Mouse (Mus musculus) heart, postnatal 14 days (tissue): Measurements from ENCODE around the gene Ilk. TPM values are rescaled to one million over a fixed set of nuclear protein-coding genes. Genes with fewer than 3 reads are reported as not detected.
"Not testable (repeated sequence)": the region's sequence is repeated elsewhere in the genome, so short reads cannot be mapped to it uniquely, and the experiment has no call there.

Experiments
- DNase-seq, 2 experiments: peaks; one replicate each; pipeline ENCODE4 v3.0.0; 2021 to 2022
- intact Hi-C: fragments of 180-260 bp; cut with DNase I; formaldehyde crosslinking; loops from one replicate; pipeline ENCODE4 v1.15.1; 2025
- total RNA-seq, 2 experiments: library from RNA; stranded (reverse); gene quantifications; 2 replicates each; pipeline ENCODE4 v1.2.3; 2021

Ilk gene
- total RNA-seq, 2 experiments from 2014 or later: 115 to 123 TPM

DNA sequence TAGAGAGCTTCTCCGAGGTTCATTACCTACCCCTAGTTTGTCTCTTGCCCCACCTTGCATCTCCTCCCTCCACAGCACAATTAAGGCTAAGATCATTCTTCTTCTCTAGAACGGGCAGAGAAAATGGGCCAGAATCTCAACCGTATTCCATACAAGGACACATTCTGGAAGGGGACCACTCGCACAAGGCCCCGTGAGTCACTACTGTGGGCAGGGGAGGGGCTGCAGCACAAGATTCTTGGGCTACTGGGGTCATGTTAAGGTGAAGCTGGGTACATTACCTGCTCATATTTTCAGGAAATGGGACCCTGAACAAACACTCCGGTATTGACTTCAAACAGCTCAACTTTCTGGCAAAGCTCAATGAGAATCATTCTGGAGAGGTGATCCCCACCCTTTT, 4.5 kb downstream of the Ilk start:
- intact Hi-C loops: no loop called here
- no peak for DNase-seq

- intact Hi-C loops: no loop called here
- DNase-seq: no peak
These were observed 5.6 kb downstream of the Ilk start for GRCm38 (mm10) chr7:105741978-105742377.

DNA sequence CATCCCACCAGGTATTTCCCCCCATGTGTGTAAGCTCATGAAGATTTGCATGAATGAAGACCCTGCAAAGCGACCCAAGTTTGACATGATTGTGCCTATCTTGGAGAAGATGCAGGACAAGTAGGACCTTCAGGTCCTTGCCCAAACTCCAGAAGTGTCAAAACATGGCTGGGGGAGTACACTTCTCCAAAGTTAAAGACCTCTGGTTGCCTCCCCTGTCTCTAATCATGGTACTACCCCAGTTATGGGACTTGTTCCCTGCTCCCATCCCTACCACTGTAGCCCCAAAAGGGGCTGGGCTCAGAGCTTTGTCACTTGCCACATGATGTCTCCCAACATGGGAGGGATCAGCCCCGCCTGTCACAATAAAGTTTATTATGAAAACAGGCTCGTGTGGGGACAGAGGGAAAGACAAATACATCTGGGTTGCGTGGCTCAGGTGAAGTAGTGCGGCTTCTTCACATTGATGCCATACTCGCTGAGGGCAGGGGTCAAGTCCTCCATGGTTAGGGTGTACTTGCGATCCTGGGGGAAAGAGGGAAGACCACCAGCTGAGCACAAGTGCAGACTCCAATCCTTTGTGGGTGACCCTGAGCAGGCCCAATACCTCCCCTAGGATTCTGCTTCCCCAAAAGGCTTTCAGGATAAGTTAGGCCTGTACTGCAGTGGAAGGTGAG, 6.3 kb downstream of the Ilk start:
- DNase-seq, intact Hi-C loops: not testable (repeated sequence)

DNA sequence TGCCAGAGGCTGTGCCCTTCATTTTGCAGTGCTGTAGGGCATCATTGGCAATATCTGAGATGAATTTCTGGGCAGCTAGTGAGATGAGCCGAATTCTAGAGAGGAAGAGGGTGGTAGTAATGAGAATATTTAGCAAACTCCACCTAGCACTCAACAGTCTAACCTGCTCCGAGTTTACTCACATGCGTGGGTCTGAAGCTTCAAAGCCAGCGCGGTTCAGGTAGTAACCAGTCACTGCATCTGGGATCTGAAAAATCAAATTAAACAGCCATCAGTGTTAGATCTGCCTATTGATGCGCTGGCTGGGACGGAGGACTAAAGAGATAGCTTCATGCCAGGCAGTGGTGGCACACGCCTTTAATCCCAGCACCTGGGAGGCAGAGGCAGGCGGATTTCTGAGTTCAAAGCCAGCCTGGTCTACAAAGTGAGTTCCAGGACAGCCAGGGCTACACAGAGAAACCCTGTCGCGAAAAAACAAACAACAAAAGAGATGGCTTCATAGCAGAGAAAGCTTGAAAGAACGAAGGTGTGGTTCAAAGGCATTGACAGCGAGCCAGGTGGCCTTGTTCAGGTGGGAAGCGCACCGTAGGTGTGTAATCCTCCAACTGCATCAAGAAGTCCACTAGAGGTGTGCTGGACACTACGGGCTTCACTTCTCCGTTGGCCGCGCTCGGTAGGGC, 7.0 kb downstream of the Ilk start:
- intact Hi-C loops, DNase-seq: not testable (repeated sequence)

DNA sequence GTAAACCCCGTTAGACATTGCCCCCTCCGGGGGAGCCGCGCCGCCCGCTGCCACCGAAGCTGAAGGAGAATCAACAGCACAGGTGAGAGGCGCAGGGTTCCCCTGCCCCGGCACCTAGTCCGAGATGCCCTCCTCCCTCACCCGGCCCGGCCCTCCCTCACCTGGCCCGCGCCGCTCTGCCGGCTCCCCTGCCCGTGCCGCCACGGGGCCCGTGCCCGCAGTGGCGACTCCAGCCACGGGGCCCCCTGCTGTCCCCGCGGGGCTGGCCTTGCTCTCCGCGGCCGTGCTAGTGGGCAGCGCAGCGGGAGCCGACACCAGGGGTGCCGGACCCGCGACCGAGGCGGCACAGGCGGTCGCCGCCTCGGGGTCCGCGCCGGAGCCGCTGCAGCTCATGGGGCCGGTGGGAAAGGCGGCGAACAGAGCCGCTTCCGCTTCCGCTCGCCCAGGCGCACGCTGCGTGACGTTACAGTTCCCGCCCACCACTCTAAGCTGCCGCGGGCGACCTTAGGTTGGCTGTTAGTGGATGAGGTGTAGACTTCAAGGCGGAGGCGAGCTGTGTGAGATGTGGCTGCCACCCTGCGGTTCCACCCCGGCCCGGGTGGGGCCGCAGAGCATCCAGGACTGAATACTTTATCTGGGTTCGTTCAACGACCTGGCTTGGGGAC, 7.7 kb downstream of the Ilk start, which contains the start of gene Taf10:
Taf10 (minus strand) TSS at position 436 of the 665 bp plus-strand sequence.
- DNase-seq: peak; percentile 85 to 90
- intact Hi-C loops: no loop called here

DNA sequence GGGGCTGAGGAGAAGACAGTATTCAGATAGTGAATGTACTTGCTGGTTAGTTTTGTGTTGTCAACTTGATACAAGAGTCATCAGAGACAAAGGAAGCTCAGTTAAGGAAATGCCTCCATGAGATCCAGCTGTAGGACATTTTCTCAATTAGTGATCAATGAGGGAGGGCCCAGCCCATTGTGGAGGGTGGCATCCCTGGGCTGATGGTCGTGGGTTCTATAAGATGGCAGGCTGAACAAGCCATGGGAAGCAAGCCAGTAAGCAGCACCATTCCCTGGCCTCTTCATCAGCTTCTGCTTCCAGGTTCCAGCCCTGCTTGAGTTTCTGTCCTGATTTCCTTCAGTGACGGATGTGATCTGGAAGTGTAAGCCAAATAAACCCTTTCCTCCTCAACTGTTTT, 11.4 kb downstream of the Ilk start:
- DNase-seq: no peak
- intact Hi-C loops: no loop called here

GRCm38 (mm10) chr7:105751491-105752433, 15.4 kb downstream of the Ilk start, which contains the start of gene Tpp1:
Gene Tpp1 (minus strand): TSS chr7:105752235.
- DNase-seq: peak; percentile 84 to 91
- intact Hi-C loops: loop anchor here (5.0 kb wide), 1 partner anchor 46 kb away; no protein-coding TSS in a partner anchor

GRCm38 (mm10) chr7:105752716-105753115, 16.3 kb downstream of the Ilk start:
- intact Hi-C loops: loop anchor here (5.0 kb wide), 1 partner anchor 45 kb away; no protein-coding TSS in a partner anchor
- DNase-seq: no peak

- intact Hi-C loops: loop anchor here (5.0 kb wide), 1 partner anchor 44 kb away; no protein-coding TSS in a partner anchor
- no peak for DNase-seq
These were observed 16.9 kb downstream of the Ilk start for GRCm38 (mm10) chr7:105753281-105753680.

GRCm38 (mm10) chr7:105761813-105762484, 25.6 kb downstream of the Ilk start:
- intact Hi-C loops: no loop called here
- no peak for DNase-seq

GRCm38 (mm10) chr7:105762517-105763270, 26.3 kb downstream of the Ilk start:
- intact Hi-C loops: no loop called here
- DNase-seq: no peak

DNA sequence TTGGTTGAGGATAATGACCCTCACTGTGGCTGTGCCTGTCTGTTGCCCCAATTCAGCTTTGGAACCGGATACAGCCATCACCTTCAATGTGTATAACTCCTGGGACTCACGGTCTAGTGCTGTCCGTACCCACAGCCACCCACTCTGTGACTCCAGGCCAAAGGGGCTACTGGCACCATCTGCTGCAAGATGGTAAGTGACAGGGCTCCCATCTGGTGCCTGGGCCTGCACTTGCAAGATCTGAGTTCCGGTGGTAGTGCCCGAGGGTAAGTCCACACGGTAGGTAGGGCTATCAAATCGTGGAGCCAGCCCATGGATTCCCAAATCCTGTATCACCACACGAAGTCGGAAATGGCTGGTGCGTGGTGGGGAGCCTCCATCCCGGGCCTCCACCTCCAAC, 27.9 kb downstream of the Ilk start:
- intact Hi-C loops: no loop called here
- no peak for DNase-seq

DNA sequence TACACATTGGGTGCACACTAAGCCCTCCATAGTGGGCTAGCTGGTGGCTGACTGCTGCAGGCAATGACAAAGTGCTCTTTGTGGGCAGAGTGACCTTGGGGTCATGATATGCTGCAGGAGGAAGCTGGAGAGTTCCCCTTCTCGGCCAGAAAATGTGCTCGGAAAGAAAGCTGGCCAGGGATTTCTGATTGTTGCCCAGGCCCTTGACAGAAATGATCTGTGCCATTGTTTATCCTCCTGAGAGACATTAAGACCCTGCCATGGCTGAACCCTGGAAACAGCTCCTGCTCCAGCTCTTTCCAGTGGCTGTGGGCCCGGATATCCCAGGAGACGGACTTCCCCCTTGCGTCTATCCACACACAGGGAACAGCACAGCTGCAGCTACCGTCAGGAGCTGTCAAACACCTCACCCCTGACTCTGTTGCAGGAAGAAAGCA, 31.4 kb downstream of the Ilk start:
- DNase-seq: no peak
- intact Hi-C loops: no loop called here

GRCm38 (mm10) chr7:105769959-105770358, 33.6 kb downstream of the Ilk start:
- intact Hi-C loops: loop anchor here (5.0 kb wide), 1 partner anchor 37 kb away; no protein-coding TSS in a partner anchor
- DNase-seq: no peak

GRCm38 (mm10) chr7:105772331-105772730, 35.9 kb downstream of the Ilk start:
- intact Hi-C loops: loop anchor here (5.0 kb wide), 1 partner anchor 35 kb away; no protein-coding TSS in a partner anchor
- no peak for DNase-seq

GRCm38 (mm10) chr7:105773041-105773440, 36.6 kb downstream of the Ilk start:
- no peak for DNase-seq

GRCm38 (mm10) chr7:105774661-105775060, 38.3 kb downstream of the Ilk start:
- intact Hi-C loops: loop anchor here (5.0 kb wide), 1 partner anchor 33 kb away; no protein-coding TSS in a partner anchor
- no peak for DNase-seq

More at GRCm38 (mm10) chr7:105773041-105773440, 36.6 kb downstream of the Ilk start:
- intact Hi-C loops: loop anchor here (5.0 kb wide), 1 partner anchor 34 kb away; no protein-coding TSS in a partner anchor

- no peak for DNase-seq
- intact Hi-C loops: no loop called here
These were observed 39.6 kb downstream of the Ilk start for GRCm38 (mm10) chr7:105776026-105776425.
